Mouse (Mus musculus) hindbrain, embryonic 11.5 days (tissue): ENCODE measurements around the gene A430005L14Rik. TPM values are rescaled to one million over a fixed set of nuclear protein-coding genes. Genes with fewer than 3 reads are reported as not detected.

Experiments used
- ATAC-seq: fragments of 200-750 bp; cut with Nextera tagmentation; 2 replicates; pipeline ENCODE4 v1.8.0; 2017; ENCODE audit warnings: mild to moderate bottlenecking, moderate TSS enrichment, moderate library complexity; ENCODE audit not compliant: low FRiP score
- DNase-seq: peaks from one replicate; pipeline ENCODE4 v3.0.0-alpha.2; 2015; ENCODE audit warnings: low spot score
- H3K27ac ChIP-seq: fragments of 300-500 bp; sonication (generic); 2 replicates; pipeline ENCODE4 v1.5.1; 2014; ENCODE audit warnings: mild to moderate bottlenecking, low read depth, low read length
- H3K27me3 ChIP-seq: fragments of 300-500 bp; sonication (generic); 2 replicates; pipeline ENCODE4 v1.6.1; 2014; ENCODE audit warnings: mild to moderate bottlenecking, low read length, moderate library complexity, mixed read lengths; ENCODE audit not compliant: control insufficient read depth, insufficient read depth
- H3K36me3 ChIP-seq: fragments of 300-500 bp; sonication (generic); 2 replicates; pipeline ENCODE4 v1.6.1; 2014; ENCODE audit warnings: mild to moderate bottlenecking, low read length, moderate library complexity, mixed read lengths; ENCODE audit not compliant: control insufficient read depth, insufficient read depth
- H3K4me1 ChIP-seq: fragments of 300-500 bp; sonication (generic); replicated peaks from 2 replicates; pipeline ENCODE4 v1.6.1; 2014; ENCODE audit warnings: low read length, mixed read lengths; ENCODE audit not compliant: control insufficient read depth, insufficient read depth
- H3K4me2 ChIP-seq: fragments of 300-500 bp; sonication (generic); replicated peaks from 2 replicates; pipeline ENCODE4 v1.6.1; 2014; ENCODE audit warnings: mild to moderate bottlenecking, low read depth, low read length
- H3K4me3 ChIP-seq: fragments of 300-500 bp; sonication (generic); 2 replicates; pipeline ENCODE4 v1.5.1; 2014; ENCODE audit warnings: low read depth, low read length
- H3K9ac ChIP-seq: fragments of 300-500 bp; sonication (generic); 2 replicates; pipeline ENCODE4 v1.6.1; 2014; ENCODE audit warnings: low read depth, low read length
- H3K9me3 ChIP-seq: fragments of 300-500 bp; sonication (generic); 2 replicates; pipeline ENCODE4 v1.6.1; 2016; ENCODE audit warnings: low read length; ENCODE audit not compliant: control insufficient read depth
- WGBS: fragments of 180-500 bp; shearing (Covaris S2); extraction: QIAGEN DNeasy Blood & Tissue Kit; methylation state at CpG from one replicate; pipeline ENCODE4 v1.1.7; 2014; 5-methylcytosine and 5-hydroxymethylcytosine counted together
- polyA plus RNA-seq: library from polyadenylated mRNA; unstranded; fragments of >200 nt; fragmentation: Nextera tagmentation; extraction: Ambion mirVana; gene quantifications from 2 replicates; pipeline ENCODE4 v1.2.1, GENCODE M21; 2014

A430005L14Rik gene
- polyA plus RNA-seq, 1 experiment from 2014 or later: 112 TPM

- Histone ChIP-seq H3K4me1 (no peaks in the 10 kb centered on the region), H3K27ac (no peak overlapping the region), H3K4me3 (no peak overlapping the region), H3K9me3 (no peaks in the 10 kb centered on the region), H3K36me3 (no peaks in the 10 kb centered on the region), H3K9ac (no peak overlapping the region), H3K4me2 (no peak overlapping the region), H3K27me3 (no peaks in the 10 kb centered on the region)
- WGBS: 94% methylated on average over 10 of the region's 10 CpGs
- DNase-seq (no peak), ATAC-seq (no peak)
Measured at GRCm38 (mm10) chr4:153979243-153979642, 22.2 kb downstream of the A430005L14Rik start.

GRCm38 (mm10) chr4:153980470-153980869, 23.4 kb downstream of the A430005L14Rik start:
- H3K36me3 ChIP-seq: peaks cover 5% of the 10 kb centered on the region; the same call in 1 of the 2 replicates
- WGBS: 91% methylated on average over 11 of the region's 11 CpGs

GRCm38 (mm10) chr4:153992715-153993114, 35.7 kb downstream of the A430005L14Rik start:
- ATAC-seq (no peak), DNase-seq (no peak)
- no peak overlapping the region for H3K27ac ChIP-seq
- peaks cover 15% of the 10 kb centered on the region for H3K36me3 ChIP-seq
- no peak overlapping the region for H3K9ac ChIP-seq
- no peaks in the 10 kb centered on the region for H3K4me1 ChIP-seq
- WGBS: 89% methylated on average over 10 of the region's 10 CpGs
- no peaks in the 10 kb centered on the region for H3K27me3 ChIP-seq
- H3K4me3 ChIP-seq: no peak overlapping the region
- H3K4me2 ChIP-seq: no peak overlapping the region
- no peaks in the 10 kb centered on the region for H3K9me3 ChIP-seq

More at GRCm38 (mm10) chr4:153980470-153980869, 23.4 kb downstream of the A430005L14Rik start:
- H3K4me2 ChIP-seq: no peak overlapping the region
- H3K27me3 ChIP-seq: no peaks in the 10 kb centered on the region
- no peak overlapping the region for H3K4me3 ChIP-seq
- H3K27ac ChIP-seq: no peak overlapping the region
- no peak overlapping the region for H3K9ac ChIP-seq
- H3K4me1 ChIP-seq: no peaks in the 10 kb centered on the region
- ATAC-seq (no peak), DNase-seq (no peak)
- H3K9me3 ChIP-seq: no peaks in the 10 kb centered on the region

- no peaks in the 10 kb centered on the region for H3K27me3 ChIP-seq
- DNase-seq (no peak), ATAC-seq (no peak)
- H3K9ac ChIP-seq: no peak overlapping the region
- H3K27ac ChIP-seq: no peak overlapping the region
- H3K4me2 ChIP-seq: no peak overlapping the region
- no peaks in the 10 kb centered on the region for H3K9me3 ChIP-seq
- no peak overlapping the region for H3K4me3 ChIP-seq
- 88% methylated on average over 8 of the region's 8 CpGs for WGBS
- peaks cover 13% of the 10 kb centered on the region for H3K36me3 ChIP-seq
- H3K4me1 ChIP-seq: no peaks in the 10 kb centered on the region
Measured at GRCm38 (mm10) chr4:153993505-153993904, 36.5 kb downstream of the A430005L14Rik start.

GRCm38 (mm10) chr4:154005488-154005887, 48.5 kb downstream of the A430005L14Rik start:
- Histone ChIP-seq H3K9me3 (no peaks in the 10 kb centered on the region), H3K27ac (no peak overlapping the region), H3K4me1 (no peaks in the 10 kb centered on the region), H3K4me3 (no peak overlapping the region), H3K36me3 (no peaks in the 10 kb centered on the region; the same call in 1 of the 2 replicates), H3K27me3 (no peaks in the 10 kb centered on the region), H3K4me2 (no peak overlapping the region), H3K9ac (no peak overlapping the region)
- no peak for ATAC-seq
- DNase-seq: no peak
- WGBS: 73% methylated on average over 5 of the region's 5 CpGs

GRCm38 (mm10) chr4:154006264-154006663, 49.2 kb downstream of the A430005L14Rik start:
- ATAC-seq (no peak), DNase-seq (no peak)
- 89% methylated on average over 6 of the region's 6 CpGs for WGBS
- Histone ChIP-seq H3K9me3 (no peaks in the 10 kb centered on the region), H3K27me3 (no peaks in the 10 kb centered on the region), H3K4me2 (no peak overlapping the region), H3K36me3 (no peaks in the 10 kb centered on the region; the same call in 1 of the 2 replicates), H3K27ac (no peak overlapping the region), H3K4me1 (no peaks in the 10 kb centered on the region), H3K9ac (no peak overlapping the region), H3K4me3 (no peak overlapping the region)

- Histone ChIP-seq H3K36me3 (no peaks in the 10 kb centered on the region; the same call in 1 of the 2 replicates), H3K4me1 (peaks cover 3% of the 10 kb centered on the region; the same call in 1 of the 2 replicates), H3K27me3 (no peaks in the 10 kb centered on the region), H3K4me3 (no peak overlapping the region), H3K9ac (no peak overlapping the region), H3K27ac (no peak overlapping the region), H3K9me3 (no peaks in the 10 kb centered on the region), H3K4me2 (no peak overlapping the region)
- ATAC-seq (no peak), DNase-seq (no peak)
- WGBS: 86% methylated on average over 4 of the region's 4 CpGs
Measured at GRCm38 (mm10) chr4:154007759-154008158, 50.7 kb downstream of the A430005L14Rik start.

- no peaks in the 10 kb centered on the region for H3K27me3 ChIP-seq
- no peak for DNase-seq
- H3K4me2 ChIP-seq: peak overlapping the region; percentile 95
- H3K4me3 ChIP-seq: peak overlapping the region; percentile 99
- 28% methylated on average over 13 of the region's 13 CpGs for WGBS
- H3K9me3 ChIP-seq: no peaks in the 10 kb centered on the region
- no peak overlapping the region for H3K27ac ChIP-seq
- H3K36me3 ChIP-seq: 0 out of 2 replicates have a peak, but pooled peaks cover 4% of the 10 kb centered on the region
- peak; percentile 61 for ATAC-seq
- peaks cover 6% of the 10 kb centered on the region; the same call in 1 of the 2 replicates for H3K4me1 ChIP-seq
- H3K9ac ChIP-seq: peak overlapping the region; percentile 91
Measured at GRCm38 (mm10) chr4:154010907-154011645, 54.0 kb downstream of the A430005L14Rik start.
